Mouse (Mus musculus) kidney, postnatal 0 days (tissue): ENCODE results near the gene Ttc7b. TPM values are rescaled to one million over a fixed set of nuclear protein-coding genes. Genes with fewer than 3 reads are reported as not detected.

Experiments used
- ATAC-seq: fragments of 200-750 bp; cut with Nextera tagmentation; replicated peaks from 2 replicates; pipeline ENCODE4 v1.8.0; 2017; ENCODE audit warnings: low read depth, moderate number of reproducible peaks, moderate TSS enrichment, moderate library complexity; ENCODE audit not compliant: low FRiP score
- DNase-seq: peaks from one replicate; pipeline ENCODE4 v3.0.0-alpha.2; 2016; ENCODE audit warnings: low spot score
- H3K27ac ChIP-seq: fragments of 300-500 bp; sonication (generic); 2 replicates; pipeline ENCODE4 v1.5.1; 2014; ENCODE audit warnings: mild to moderate bottlenecking
- H3K27me3 ChIP-seq: fragments of 300-500 bp; sonication (generic); 2 replicates; pipeline ENCODE4 v1.6.1; 2014; ENCODE audit warnings: low read length, mixed read lengths; ENCODE audit not compliant: insufficient read depth
- H3K36me3 ChIP-seq: fragments of 300-500 bp; sonication (generic); 2 replicates; pipeline ENCODE4 v1.6.1; 2014; ENCODE audit warnings: low read length, mixed read lengths; ENCODE audit not compliant: insufficient read depth
- H3K4me1 ChIP-seq: fragments of 300-500 bp; sonication (generic); replicated peaks from 2 replicates; pipeline ENCODE4 v1.6.1; 2014; ENCODE audit warnings: antibody characterized with exemption, low read length, mixed read lengths; ENCODE audit not compliant: insufficient read depth
- H3K4me2 ChIP-seq: fragments of 300-500 bp; sonication (generic); 2 replicates; pipeline ENCODE4 v1.6.1; 2014; ENCODE audit warnings: mild to moderate bottlenecking, low read length, moderate library complexity, mixed read lengths
- H3K4me3 ChIP-seq: fragments of 300-500 bp; sonication (generic); replicated peaks from 2 replicates; pipeline ENCODE4 v1.5.1; 2014; ENCODE audit warnings: low read depth, low read length
- H3K9ac ChIP-seq: fragments of 300-500 bp; sonication (generic); 2 replicates; pipeline ENCODE4 v1.6.1; 2014; ENCODE audit warnings: low read depth, low read length
- H3K9me3 ChIP-seq: fragments of 300-500 bp; sonication (generic); replicated peaks from 2 replicates; pipeline ENCODE4 v1.6.1; 2016; ENCODE audit warnings: low read length, inconsistent platforms, mixed read lengths
- CTCF ChIP-seq: IDR thresholded peaks from 2 replicates; pipeline ENCODE4 v1.5.1; 2016; ENCODE audit warnings: antibody characterized with exemption, low read depth, mild to moderate bottlenecking, moderate library complexity
- WGBS: fragments of 180-500 bp; shearing (Covaris S2); extraction: QIAGEN DNeasy Blood & Tissue Kit; methylation state at CpG from one replicate; pipeline ENCODE4 v1.1.7; 2014; 5-methylcytosine and 5-hydroxymethylcytosine counted together
- polyA plus RNA-seq: library from polyadenylated mRNA; unstranded; fragments of >200 nt; fragmentation: Nextera tagmentation; extraction: Ambion mirVana; gene quantifications from 2 replicates; pipeline ENCODE4 v1.2.1, GENCODE M21; 2015

Gene Ttc7b
- polyA plus RNA-seq, 1 experiment from 2014 or later: 6.1 TPM

GRCm38 (mm10) chr12:100391890-100392289 lies 128.7 kb downstream of the Ttc7b start:
- 88% methylated on average over 9 of the region's 9 CpGs for WGBS
- Histone ChIP-seq H3K9ac (no peak overlapping the region), H3K27me3 (no peaks in the 10 kb centered on the region)

GRCm38 (mm10) chr12:100389878-100390710 lies 130.5 kb downstream of the Ttc7b start:
- no peak overlapping the region for H3K4me2 ChIP-seq
- no peaks in the 10 kb centered on the region for H3K9me3 ChIP-seq
- DNase-seq (no peak), ATAC-seq (no peak)
- H3K4me3 ChIP-seq: no peak overlapping the region
- H3K27ac ChIP-seq: no peak overlapping the region
- H3K4me1 ChIP-seq: no peaks in the 10 kb centered on the region
- WGBS: 80% methylated on average over 12 of the region's 12 CpGs
- peaks cover 18% of the 10 kb centered on the region; the same call in 1 of the 2 replicates for H3K36me3 ChIP-seq
- H3K9ac ChIP-seq: no peak overlapping the region
- no peak for TF ChIP-seq CTCF
- H3K27me3 ChIP-seq: no peaks in the 10 kb centered on the region

More at GRCm38 (mm10) chr12:100391890-100392289, 128.7 kb downstream of the Ttc7b start:
- Histone ChIP-seq H3K9me3 (no peaks in the 10 kb centered on the region), H3K36me3 (0 out of 2 replicates have a peak, but pooled peaks cover 13% of the 10 kb centered on the region), H3K4me2 (no peak overlapping the region), H3K4me3 (no peak overlapping the region), H3K27ac (no peak overlapping the region), H3K4me1 (no peaks in the 10 kb centered on the region)
- ATAC-seq (no peak), DNase-seq (no peak)
- TF ChIP-seq CTCF: no peak

GRCm38 (mm10) chr12:100386259-100386658 lies 134.4 kb downstream of the Ttc7b start:
- no peaks in the 10 kb centered on the region for H3K4me1 ChIP-seq
- ATAC-seq (no peak), DNase-seq (no peak)
- H3K9me3 ChIP-seq: no peaks in the 10 kb centered on the region
- H3K4me3 ChIP-seq: no peak overlapping the region
- no peaks in the 10 kb centered on the region for H3K27me3 ChIP-seq
- H3K4me2 ChIP-seq: no peak overlapping the region
- H3K36me3 ChIP-seq: peaks cover 16% of the 10 kb centered on the region; the same call in 1 of the 2 replicates
- no peak overlapping the region for H3K27ac ChIP-seq
- no peak overlapping the region for H3K9ac ChIP-seq
- 63% methylated on average over 3 of the region's 3 CpGs for WGBS
- TF ChIP-seq CTCF: no peak

- Histone ChIP-seq H3K9ac (no peak overlapping the region), H3K27ac (no peak overlapping the region), H3K4me2 (no peak overlapping the region), H3K9me3 (no peaks in the 10 kb centered on the region), H3K4me3 (no peak overlapping the region), H3K4me1 (no peaks in the 10 kb centered on the region), H3K27me3 (no peaks in the 10 kb centered on the region), H3K36me3 (peaks cover 10% of the 10 kb centered on the region; the same call in 1 of the 2 replicates)
- DNase-seq: no peak
- no peak for TF ChIP-seq CTCF
- no peak for ATAC-seq
These were observed 138.1 kb downstream of the Ttc7b start for GRCm38 (mm10) chr12:100382526-100382925.

GRCm38 (mm10) chr12:100381941-100382340 lies 138.7 kb downstream of the Ttc7b start:
- no peak overlapping the region for H3K4me2 ChIP-seq
- H3K4me3 ChIP-seq: no peak overlapping the region
- no peak overlapping the region for H3K27ac ChIP-seq
- no peak overlapping the region for H3K9ac ChIP-seq
- ATAC-seq: no peak
- DNase-seq: no peak
- no peaks in the 10 kb centered on the region for H3K9me3 ChIP-seq
- H3K36me3 ChIP-seq: peaks cover 10% of the 10 kb centered on the region; the same call in 1 of the 2 replicates
- H3K27me3 ChIP-seq: no peaks in the 10 kb centered on the region
- H3K4me1 ChIP-seq: no peaks in the 10 kb centered on the region
- 68% methylated on average over 6 of the region's 6 CpGs for WGBS
- TF ChIP-seq CTCF: no peak

- Histone ChIP-seq H3K4me2 (no peak overlapping the region), H3K27me3 (no peaks in the 10 kb centered on the region), H3K9me3 (no peaks in the 10 kb centered on the region), H3K27ac (no peak overlapping the region), H3K36me3 (peaks cover 10% of the 10 kb centered on the region; the same call in 1 of the 2 replicates), H3K9ac (no peak overlapping the region), H3K4me3 (no peak overlapping the region), H3K4me1 (no peaks in the 10 kb centered on the region)
- WGBS: 69% methylated on average over 14 of the region's 14 CpGs
- no peak for TF ChIP-seq CTCF
- DNase-seq (no peak), ATAC-seq (no peak)
These were observed 139.8 kb downstream of the Ttc7b start for GRCm38 (mm10) chr12:100380697-100381291.
